Mouse (Mus musculus) stomach, postnatal 0 days (tissue): ENCODE results near the gene Myo7a. TPM values are rescaled to one million over a fixed set of nuclear protein-coding genes. Genes with fewer than 3 reads are reported as not detected.
A peak's percentile ranks its signal among the peaks of the same experiment; 100 is the strongest.

Source experiments
- ATAC-seq: fragments of 200-750 bp; cut with Nextera tagmentation; 2 replicates; pipeline ENCODE4 v1.8.0; 2017; ENCODE audit not compliant: low FRiP score, low TSS enrichment
- DNase-seq: peaks from one replicate; pipeline ENCODE4 v3.0.0-alpha.2; 2016; ENCODE audit warnings: low spot score
- H3K27ac ChIP-seq: fragments of 300-500 bp; sonication (generic); replicated peaks from 2 replicates; pipeline ENCODE4 v1.5.1; 2014; ENCODE audit warnings: mild to moderate bottlenecking, control low read depth
- H3K27me3 ChIP-seq: fragments of 300-500 bp; sonication (generic); 2 replicates; pipeline ENCODE4 v1.6.1; 2014; ENCODE audit warnings: low read length; ENCODE audit not compliant: control insufficient read depth, insufficient read depth
- H3K36me3 ChIP-seq: fragments of 300-500 bp; sonication (generic); 2 replicates; pipeline ENCODE4 v1.6.1; 2014; ENCODE audit warnings: low read length, mixed read lengths; ENCODE audit not compliant: control insufficient read depth, insufficient read depth
- H3K4me1 ChIP-seq: fragments of 300-500 bp; sonication (generic); replicated peaks from 2 replicates; pipeline ENCODE4 v1.6.1; 2014; ENCODE audit warnings: antibody characterized with exemption; ENCODE audit not compliant: control insufficient read depth, insufficient read depth
- H3K4me2 ChIP-seq: fragments of 300-500 bp; sonication (generic); replicated peaks from 2 replicates; pipeline ENCODE4 v1.6.1; 2014; ENCODE audit warnings: low read depth, mild to moderate bottlenecking, control low read depth, moderate library complexity
- H3K4me3 ChIP-seq: fragments of 300-500 bp; sonication (generic); 2 replicates; pipeline ENCODE4 v1.5.1; 2014; ENCODE audit warnings: low read depth, low read length, control low read depth
- H3K9ac ChIP-seq: fragments of 300-500 bp; sonication (generic); 2 replicates; pipeline ENCODE4 v1.6.1; 2014; ENCODE audit warnings: mild to moderate bottlenecking, low read length, control low read depth, mixed read lengths
- H3K9me3 ChIP-seq: fragments of 300-500 bp; sonication (generic); 2 replicates; pipeline ENCODE4 v1.6.1; 2016; ENCODE audit warnings: low read length; ENCODE audit not compliant: control insufficient read depth
- CTCF ChIP-seq: IDR thresholded peaks from 2 replicates; pipeline ENCODE4 v1.5.1; 2016; ENCODE audit warnings: antibody characterized with exemption, low read depth, mild to moderate bottlenecking, moderate library complexity
- EP300 ChIP-seq: optimal IDR thresholded peaks from 2 replicates; pipeline ENCODE3; 2016; ENCODE audit warnings: antibody characterized with exemption
- WGBS: fragments of 180-500 bp; shearing (Covaris S2); extraction: QIAGEN DNeasy Blood & Tissue Kit; methylation state at CpG from one replicate; pipeline ENCODE4 v1.1.7; 2014; 5-methylcytosine and 5-hydroxymethylcytosine counted together
- polyA plus RNA-seq: library from polyadenylated mRNA; unstranded; fragments of >200 nt; fragmentation: Nextera tagmentation; extraction: Ambion mirVana; gene quantifications from 2 replicates; pipeline ENCODE4 v1.2.1, GENCODE M21; 2015

Gene Myo7a
- 2.1 and 2.4 TPM in 2 replicates for polyA plus RNA-seq

GRCm38 (mm10) chr7:98119179-98119960, at the start of gene Myo7a:
Myo7a (minus strand) TSS chr7:98119524.
- no peak within 1 kb of the TSS for H3K9ac ChIP-seq
- ATAC-seq: peak; percentile 62
- WGBS: 43% methylated on average over 9 of the region's 9 CpGs

DNA sequence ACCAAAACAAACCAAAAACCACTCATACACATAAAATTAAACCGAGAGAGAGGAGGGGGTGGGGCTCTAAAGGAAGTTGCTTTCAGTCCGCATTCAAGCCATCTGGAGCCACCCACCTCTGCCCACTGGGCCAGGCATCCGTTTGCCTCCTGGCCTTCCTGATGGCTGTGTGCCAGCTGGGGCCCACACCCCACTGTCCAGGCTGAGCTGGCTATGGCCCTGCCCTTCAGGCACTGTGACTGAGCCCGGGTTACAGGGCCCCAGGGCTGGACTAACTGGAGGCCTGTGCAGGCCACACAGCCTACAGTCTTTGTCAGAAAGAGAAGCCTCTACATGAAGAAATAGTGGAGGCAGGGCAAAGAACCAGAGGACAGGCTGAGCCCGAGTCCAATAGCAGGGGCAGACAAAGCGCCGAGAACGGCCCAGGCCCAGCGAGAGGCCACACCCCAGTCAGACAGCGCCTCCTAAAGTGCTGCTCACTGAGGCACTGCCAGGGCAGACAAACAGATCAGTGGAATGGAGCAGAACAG, 45.7 kb upstream of the Myo7a start:
- DNase-seq (peak; percentile 90), ATAC-seq (peak; percentile 88)
- H3K9ac ChIP-seq: no peak overlapping the region
- 43% methylated on average over 10 of the region's 10 CpGs for WGBS
- H3K4me1 ChIP-seq: peaks cover 6% of the 10 kb centered on the region
- no peaks in the 10 kb centered on the region for H3K9me3 ChIP-seq
- H3K27me3 ChIP-seq: no peaks in the 10 kb centered on the region
- H3K27ac ChIP-seq: peak overlapping the region; percentile 61
- TF ChIP-seq EP300 (no peak), CTCF (peak; percentile 51)
- no peak overlapping the region for H3K4me2 ChIP-seq
- no peak overlapping the region for H3K4me3 ChIP-seq
- no peaks in the 10 kb centered on the region for H3K36me3 ChIP-seq

More at GRCm38 (mm10) chr7:98119179-98119960, at the start of gene Myo7a:
- 0 out of 2 replicates have a peak, but pooled peaks cover 3% of the 10 kb centered on the region for H3K4me1 ChIP-seq
- H3K4me3 ChIP-seq: no peak within 1 kb of the TSS
- H3K9me3 ChIP-seq: no peaks in the 10 kb centered on the region
- H3K4me2 ChIP-seq: peak within 1 kb of the TSS; percentile 55
- DNase-seq: peak; percentile 65
- H3K27ac ChIP-seq: no peak within 1 kb of the TSS
- H3K27me3 ChIP-seq: no peaks in the 10 kb centered on the region
- 0 out of 2 replicates have a peak, but pooled peaks have one; percentile 3 for TF ChIP-seq CTCF
- TF ChIP-seq EP300: no peak
- 0 out of 2 replicates have a peak, but pooled peaks cover 2% of the 10 kb centered on the region for H3K36me3 ChIP-seq

DNA sequence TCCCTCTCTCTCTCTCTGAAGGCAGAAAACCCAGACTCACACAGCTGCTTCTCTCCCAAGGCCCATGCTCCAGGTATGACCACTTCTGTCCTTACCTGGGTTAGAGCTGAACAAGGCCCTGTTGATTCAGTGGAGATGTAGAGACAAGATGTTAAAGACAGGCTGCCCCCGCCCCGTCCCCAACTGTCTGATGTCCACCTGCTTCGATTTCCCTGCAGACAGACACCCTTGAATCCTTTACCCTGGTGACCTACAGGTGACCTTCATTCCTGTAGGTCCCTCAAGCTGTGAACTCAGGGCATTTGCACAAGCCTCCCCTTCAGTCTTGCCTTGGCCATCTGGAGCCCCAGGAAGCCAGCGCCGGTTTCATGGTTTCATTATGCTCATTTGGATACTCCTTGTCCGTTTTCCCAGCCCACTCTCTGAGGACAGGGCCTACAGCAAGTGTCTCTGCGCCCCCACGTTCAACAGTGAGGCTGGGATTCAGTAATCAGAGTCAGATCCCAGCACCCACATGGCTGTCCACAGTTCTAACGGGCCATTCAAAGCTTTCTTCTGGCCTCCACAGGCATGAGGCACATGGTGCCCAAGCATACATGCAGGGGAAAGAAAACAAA, 45.2 kb upstream of the Myo7a start:
- no peaks in the 10 kb centered on the region for H3K9me3 ChIP-seq
- no peak overlapping the region for H3K9ac ChIP-seq
- no peak overlapping the region for H3K4me3 ChIP-seq
- peaks cover 9% of the 10 kb centered on the region for H3K4me1 ChIP-seq
- H3K27ac ChIP-seq: peak overlapping the region; percentile 61
- DNase-seq (no peak), ATAC-seq (no peak)
- 74% methylated on average over 9 of the region's 9 CpGs for whole genome bisulfite sequencing
- H3K4me2 ChIP-seq: no peak overlapping the region
- no peaks in the 10 kb centered on the region for H3K36me3 ChIP-seq
- no peaks in the 10 kb centered on the region for H3K27me3 ChIP-seq
- TF ChIP-seq EP300: no peak
- TF ChIP-seq CTCF: no peak

DNA sequence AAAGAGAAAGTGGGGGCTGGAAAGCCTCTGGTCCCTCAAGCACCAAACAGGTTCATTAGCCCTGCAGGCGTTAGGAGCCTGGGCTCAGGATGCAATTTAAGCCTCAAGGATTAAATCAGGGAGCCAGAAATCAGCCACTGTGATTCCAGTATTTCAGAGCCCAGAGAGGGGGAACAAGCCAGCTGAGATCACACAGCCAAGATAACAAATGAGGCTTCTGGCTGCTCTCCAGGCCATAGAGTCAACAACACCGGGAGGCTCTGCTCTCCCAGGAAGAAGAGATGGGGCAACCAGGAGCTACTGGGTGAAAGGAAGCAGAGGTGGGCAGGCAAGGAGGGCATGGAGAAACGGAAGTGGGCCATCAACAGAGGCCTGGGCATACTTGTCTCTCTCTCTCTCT, 44.4 kb upstream of the Myo7a start:
- Histone ChIP-seq H3K9ac (no peak overlapping the region), H3K4me3 (no peak overlapping the region), H3K4me2 (no peak overlapping the region), H3K27ac (peak overlapping the region; percentile 82), H3K27me3 (no peaks in the 10 kb centered on the region), H3K4me1 (peaks cover 10% of the 10 kb centered on the region), H3K36me3 (no peaks in the 10 kb centered on the region), H3K9me3 (no peaks in the 10 kb centered on the region)
- no peak for TF ChIP-seq CTCF
- no peak for TF ChIP-seq EP300
- 29% methylated on average over 3 of the region's 3 CpGs for WGBS
- DNase-seq (peak; percentile 77), ATAC-seq (0 out of 2 replicates have a peak, but pooled peaks have one; percentile 28)

GRCm38 (mm10) chr7:98162239-98162638, 42.9 kb upstream of the Myo7a start:
- H3K27ac ChIP-seq: peak overlapping the region; percentile 82
- H3K9ac ChIP-seq: no peak overlapping the region
- no peak for TF ChIP-seq CTCF
- no peak for TF ChIP-seq EP300
- no peaks in the 10 kb centered on the region for H3K36me3 ChIP-seq
- peak; percentile 55 for DNase-seq
- peak; percentile 44; the same call in 1 of the 2 replicates for ATAC-seq
- peaks cover 12% of the 10 kb centered on the region for H3K4me1 ChIP-seq
- H3K4me2 ChIP-seq: no peak overlapping the region
- WGBS: 58% methylated on average over 6 of the region's 6 CpGs
- no peak overlapping the region for H3K4me3 ChIP-seq
- H3K9me3 ChIP-seq: no peaks in the 10 kb centered on the region
- H3K27me3 ChIP-seq: no peaks in the 10 kb centered on the region
